Mouse (Mus musculus) lung, postnatal 14 days (tissue): ENCODE measurements around the gene Pcsk7.

ENCODE experiments used
- DNase-seq: peaks from one replicate; pipeline ENCODE4 v3.0.0; 2021

Pcsk7 gene

GRCm38 (mm10) chr9:45906355-45907077 lies at the start of gene Pcsk7, which contains the start of gene Rnf214:
Gene Pcsk7, plus strand, starts transcription at chr9:45906497.
Gene Rnf214, minus strand, starts transcription at chr9:45906911.
- DNase-seq: peak; percentile 92

DNA sequence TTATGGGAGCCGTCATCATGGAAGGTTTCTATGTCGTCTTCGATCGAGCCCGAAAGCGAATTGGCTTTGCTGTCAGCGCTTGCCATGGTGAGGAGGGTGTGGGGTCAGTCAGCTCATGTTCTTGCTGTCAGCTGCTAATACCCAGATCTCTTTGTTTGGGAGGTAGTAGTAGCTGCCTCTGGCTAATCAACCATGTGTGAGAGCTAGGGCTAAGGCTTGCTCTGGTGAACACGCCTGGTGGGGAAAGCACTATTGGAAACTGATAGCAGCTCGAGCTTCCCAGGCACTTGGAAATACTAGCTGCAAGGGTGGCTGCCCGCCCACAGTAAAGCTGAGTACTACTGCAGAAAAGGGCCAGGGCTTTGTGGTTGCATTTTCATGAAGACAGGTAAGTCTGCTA lies 46.9 kb upstream of the Pcsk7 start:
- no peak for DNase-seq

DNA sequence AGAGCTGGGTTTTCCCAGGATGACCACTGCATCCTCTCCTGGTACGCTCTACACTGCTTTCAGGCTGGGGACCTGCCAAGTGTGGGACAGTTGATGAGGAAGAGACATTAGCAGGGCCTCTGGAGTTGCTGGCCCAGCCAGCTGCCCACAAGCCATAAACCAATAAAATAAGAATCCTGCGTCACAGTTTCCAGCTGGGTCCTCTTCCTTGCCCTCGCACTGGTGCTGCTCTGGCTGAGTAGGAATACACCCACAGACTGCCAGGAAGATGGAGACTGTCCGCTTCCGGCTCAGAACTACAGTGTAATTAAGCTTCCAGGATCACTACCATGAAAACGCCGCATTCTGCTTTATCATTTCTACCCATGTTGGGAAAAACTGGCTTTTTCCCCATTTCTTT lies 44.5 kb upstream of the Pcsk7 start:
- DNase-seq: no peak

- no peak for DNase-seq
These were observed 37.1 kb upstream of the Pcsk7 start for GRCm38 (mm10) chr9:45869181-45869580.

DNA sequence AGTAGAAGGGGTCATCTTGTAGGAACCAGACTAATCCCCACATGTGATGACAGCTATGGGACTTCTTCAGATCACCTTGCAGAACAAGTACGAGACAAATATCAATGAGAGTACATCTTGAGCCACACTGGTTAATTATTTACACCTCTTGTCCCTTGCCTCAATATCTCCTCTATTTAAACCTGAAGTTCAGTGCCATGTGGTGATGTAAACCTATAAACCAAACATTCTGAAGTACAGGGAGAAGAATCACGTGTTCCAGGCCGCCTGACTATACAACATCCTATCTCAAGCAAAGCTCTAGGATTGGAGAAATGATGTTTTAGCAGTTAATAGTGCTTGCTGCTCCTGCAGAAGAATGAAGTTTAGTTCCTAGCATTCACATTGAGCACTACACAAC lies 36.0 kb upstream of the Pcsk7 start:
- DNase-seq: no peak

DNA sequence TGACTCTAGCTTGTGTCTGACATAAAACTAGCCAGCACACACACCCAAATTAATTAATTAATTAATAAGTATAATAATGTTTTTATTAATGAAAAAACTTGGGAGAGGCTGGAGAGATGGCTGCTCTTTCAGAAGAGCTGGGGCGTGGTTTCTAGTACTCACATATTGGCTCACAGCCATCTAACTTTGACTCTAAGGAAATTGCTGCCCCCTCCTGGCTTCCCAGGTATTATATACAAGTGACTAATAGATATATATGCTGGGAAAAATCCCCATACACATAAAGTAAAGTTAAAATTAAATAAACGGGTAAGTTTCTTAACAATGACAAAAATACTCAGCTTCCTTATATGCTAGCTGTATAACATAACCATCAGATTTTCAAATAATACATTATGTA lies 28.4 kb upstream of the Pcsk7 start:
- DNase-seq: peak; percentile 68

DNA sequence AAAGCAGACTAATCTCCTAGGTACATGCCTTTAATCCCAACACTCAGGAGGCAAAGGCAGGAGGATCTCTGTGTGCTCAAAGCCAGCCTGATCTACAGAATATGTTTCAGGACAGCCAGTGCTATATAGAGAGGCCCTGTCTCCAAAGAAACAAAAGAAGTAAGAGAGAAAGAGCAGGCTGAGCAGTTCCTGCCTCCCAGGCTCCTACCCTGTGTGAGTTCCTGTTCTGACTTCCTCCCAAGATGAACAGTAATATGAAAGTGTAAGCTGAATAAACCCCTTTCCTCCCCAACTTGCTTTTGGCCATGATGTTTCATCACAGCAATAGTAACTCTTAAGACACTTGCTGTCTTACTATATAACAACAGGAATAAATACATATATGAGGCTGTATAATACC lies 12.6 kb upstream of the Pcsk7 start:
- DNase-seq: no peak

DNA sequence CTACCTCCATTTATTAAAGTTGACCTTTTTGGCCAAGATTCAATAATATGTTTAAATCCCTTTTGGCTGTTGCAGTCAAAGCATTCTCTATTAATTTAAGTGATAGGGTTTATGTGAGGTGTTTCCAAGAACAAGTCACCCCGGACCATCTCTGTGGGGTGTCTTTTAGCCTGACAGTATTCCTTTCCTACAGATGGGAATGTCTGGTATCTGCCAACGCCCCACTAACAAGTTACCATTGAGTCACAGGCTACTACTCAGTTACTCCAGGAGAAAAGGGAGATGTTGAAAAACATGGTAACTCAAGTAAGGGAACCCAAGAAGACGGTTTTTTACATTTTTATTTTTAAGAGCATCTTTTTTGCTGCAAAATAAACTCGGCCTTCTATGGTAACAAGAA lies 1.1 kb upstream of the Pcsk7 start:
- DNase-seq: no peak

DNA sequence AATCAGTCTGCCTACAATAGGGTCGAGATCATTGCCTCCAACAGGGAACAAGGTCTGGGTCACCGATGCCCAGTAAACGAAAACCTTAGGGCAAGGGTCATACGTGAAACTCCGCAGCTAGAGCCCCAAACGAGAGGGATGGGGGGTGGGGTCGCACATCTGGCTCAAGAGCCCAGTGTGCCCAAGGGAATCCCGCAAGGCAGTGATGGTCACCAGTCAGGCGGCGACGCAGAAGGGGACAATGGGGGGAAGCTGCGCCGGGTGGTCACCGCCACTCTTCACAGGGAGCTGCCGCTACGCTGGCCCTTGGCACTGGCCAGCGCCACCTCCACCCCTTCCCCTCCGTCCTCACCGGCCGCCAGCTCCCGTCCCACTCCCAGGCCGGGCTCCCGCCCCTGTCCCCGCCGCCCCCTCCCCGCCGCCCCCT lies 473 bp upstream of the Pcsk7 start:
- DNase-seq: peak; percentile 12

GRCm38 (mm10) chr9:45907078-45907428 lies 756 bp downstream of the Pcsk7 start:
- no peak for DNase-seq

DNA sequence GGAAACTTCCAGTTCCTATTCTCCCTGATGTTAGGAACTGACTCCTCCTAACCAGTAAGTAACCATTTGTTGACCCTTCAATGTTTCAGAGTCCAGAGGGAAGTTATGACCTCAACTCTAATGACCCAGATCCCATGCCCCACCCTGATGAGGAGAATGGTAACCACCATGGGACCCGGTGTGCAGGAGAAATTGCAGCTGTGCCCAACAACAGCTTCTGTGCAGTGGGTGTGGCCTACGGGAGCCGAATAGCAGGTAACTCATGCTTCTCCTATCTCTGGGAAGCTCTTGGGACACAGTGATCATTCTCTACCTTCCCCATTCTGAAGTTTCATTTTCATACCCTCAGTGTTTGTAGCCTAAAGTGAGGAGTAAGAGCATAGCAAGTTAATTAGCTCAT lies 4.7 kb downstream of the Pcsk7 start:
- no peak for DNase-seq

- DNase-seq: peak; percentile 74
These were observed 5.4 kb downstream of the Pcsk7 start for GRCm38 (mm10) chr9:45911673-45912072.

DNA sequence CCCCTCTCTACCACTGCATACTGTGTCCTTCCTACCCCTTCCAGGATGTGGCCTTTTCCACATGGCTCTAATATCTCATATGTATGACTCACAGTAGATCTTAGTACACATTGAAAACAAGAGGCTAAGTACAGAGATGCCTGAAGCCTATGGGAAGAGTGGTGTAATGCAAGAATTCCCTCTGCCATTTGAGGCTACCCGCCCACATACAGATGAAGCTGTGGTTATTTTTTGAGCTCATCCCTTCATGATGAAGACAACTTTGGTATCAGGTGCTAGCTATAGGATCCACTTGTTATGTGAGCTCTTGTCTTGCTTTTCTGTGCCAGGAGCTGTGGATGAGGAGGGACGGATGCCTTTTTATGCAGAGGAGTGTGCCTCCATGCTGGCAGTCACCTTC lies 9.4 kb downstream of the Pcsk7 start:
- DNase-seq: no peak

DNA sequence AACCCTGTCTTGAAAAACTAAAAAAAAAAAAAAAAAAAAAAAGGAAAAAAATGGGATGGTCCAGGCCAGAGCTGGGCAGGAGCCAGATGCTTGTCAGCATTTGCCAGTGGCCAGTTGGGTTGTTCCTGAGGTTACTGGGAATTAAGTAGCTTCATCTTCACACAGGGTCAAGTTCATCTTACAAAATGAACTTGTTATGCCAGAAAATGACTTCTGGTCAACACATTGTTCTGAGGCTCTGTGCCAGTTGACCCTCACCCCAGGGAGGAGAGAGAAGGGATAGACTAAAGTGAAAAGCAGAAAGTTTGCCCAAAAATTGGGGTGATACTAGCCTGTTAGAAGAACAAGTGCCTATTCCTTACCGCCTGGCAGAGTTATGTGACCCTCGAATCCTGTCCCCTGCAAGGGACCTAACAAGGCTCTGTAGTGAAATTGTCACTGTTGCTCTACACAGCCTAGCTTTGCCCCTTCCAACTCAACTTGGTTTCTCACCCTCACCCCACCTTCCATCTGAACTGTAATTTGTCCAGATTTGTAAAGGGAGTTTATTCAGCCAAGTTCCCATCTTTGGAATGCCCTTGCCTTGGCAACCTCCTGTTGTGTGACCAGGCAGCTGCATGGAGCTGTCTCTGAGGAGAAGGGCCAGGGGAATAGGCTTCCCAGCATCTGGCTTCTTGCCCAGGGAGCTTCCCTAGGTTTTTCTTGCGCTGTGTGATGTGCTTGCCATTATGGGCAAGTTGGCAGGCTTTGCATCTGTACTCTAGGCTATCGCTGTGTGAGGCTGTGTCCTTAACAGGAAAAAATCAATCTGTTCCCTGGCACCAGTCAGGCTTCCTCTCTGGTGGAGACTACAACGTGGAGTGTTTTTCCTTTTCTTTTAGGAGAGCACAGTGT lies 11.0 kb downstream of the Pcsk7 start:
- DNase-seq: peak; percentile 79

DNA sequence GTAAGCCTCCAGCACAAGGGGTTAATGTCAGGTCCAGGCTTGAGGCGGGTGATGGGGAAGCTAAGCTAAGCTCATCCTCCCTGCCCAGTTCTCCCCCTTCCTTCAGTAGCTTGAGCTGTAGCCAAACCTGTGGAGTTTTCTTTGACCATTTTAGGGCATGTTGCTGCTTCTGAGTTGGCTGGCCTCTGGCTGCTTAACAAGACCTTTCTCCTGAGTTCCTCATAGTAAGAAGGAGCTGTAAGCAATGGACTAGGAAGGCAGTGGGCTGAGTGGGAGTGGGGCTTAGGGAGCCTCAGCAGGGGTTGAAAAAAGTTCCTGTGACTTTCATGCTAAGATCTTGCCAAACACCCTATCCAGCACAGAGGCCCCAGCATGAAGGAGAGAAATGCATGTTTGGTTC lies 13.6 kb downstream of the Pcsk7 start:
- DNase-seq: no peak

- no peak for DNase-seq
These were observed 23.0 kb downstream of the Pcsk7 start for GRCm38 (mm10) chr9:45929285-45929684.

GRCm38 (mm10) chr9:45931958-45932357 lies 25.7 kb downstream of the Pcsk7 start:
- peak; percentile 62 for DNase-seq

- DNase-seq: peak; percentile 52
These were observed 26.5 kb downstream of the Pcsk7 start for GRCm38 (mm10) chr9:45932571-45933415.

DNA sequence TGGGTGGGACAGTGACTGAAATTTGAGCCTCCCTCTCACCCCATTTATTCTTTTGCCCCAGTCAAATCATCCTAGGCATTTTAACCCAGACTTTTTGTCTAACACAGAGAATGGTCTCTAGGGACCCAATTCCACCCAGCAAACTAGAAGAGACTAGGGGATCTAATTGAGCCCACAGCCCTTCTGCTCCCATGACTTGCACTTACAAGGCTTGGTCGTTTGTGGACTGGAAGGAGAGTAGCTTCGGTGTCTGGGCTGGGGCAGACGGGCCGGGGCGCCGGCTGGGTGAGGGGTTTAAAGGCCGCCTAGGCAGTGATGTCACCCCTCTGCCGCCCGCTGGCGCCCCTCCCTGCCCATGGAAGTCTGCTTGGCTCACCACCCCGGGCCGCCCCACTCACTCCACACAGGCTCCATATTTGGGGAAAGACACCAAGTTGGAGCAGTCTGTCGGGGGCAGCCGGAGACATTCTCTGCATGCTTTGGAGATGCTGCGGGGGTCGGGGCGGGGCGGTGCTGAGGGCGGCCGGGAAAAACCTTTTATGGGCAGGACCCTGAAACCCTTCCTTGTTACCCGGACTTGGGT lies 29.4 kb downstream of the Pcsk7 start, which contains the start of gene Tagln:
Tagln (minus strand) TSS at position 431 of the 583 bp plus-strand sequence.
- peak; percentile 64 for DNase-seq

GRCm38 (mm10) chr9:45936883-45937282 lies 30.6 kb downstream of the Pcsk7 start:
- peak; percentile 79 for DNase-seq

DNA sequence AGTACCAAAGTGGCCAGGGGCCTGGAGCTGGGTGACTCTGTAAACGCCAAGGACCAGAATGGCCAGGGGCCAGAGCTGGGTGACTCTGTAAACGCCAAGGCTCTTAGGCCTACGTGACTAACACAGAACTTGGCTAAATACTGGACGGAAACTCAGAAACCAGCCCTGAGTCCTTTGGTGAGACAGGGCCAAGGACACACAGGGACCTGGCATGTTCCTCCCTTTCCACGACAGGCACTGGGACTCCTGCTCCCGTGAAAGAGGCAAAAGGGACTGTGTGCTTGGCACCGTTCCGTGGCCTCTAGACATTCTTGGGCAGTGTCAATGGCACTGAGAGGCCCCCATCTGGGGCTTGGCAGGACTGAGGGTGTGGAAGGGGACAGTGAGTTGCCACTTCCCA lies 31.8 kb downstream of the Pcsk7 start:
- DNase-seq: no peak

GRCm38 (mm10) chr9:45938952-45939637 lies 32.8 kb downstream of the Pcsk7 start:
- no peak for DNase-seq
